Comparison of ENCODE assay signal across 8 mouse cellular contexts in the genomic region with DNA sequence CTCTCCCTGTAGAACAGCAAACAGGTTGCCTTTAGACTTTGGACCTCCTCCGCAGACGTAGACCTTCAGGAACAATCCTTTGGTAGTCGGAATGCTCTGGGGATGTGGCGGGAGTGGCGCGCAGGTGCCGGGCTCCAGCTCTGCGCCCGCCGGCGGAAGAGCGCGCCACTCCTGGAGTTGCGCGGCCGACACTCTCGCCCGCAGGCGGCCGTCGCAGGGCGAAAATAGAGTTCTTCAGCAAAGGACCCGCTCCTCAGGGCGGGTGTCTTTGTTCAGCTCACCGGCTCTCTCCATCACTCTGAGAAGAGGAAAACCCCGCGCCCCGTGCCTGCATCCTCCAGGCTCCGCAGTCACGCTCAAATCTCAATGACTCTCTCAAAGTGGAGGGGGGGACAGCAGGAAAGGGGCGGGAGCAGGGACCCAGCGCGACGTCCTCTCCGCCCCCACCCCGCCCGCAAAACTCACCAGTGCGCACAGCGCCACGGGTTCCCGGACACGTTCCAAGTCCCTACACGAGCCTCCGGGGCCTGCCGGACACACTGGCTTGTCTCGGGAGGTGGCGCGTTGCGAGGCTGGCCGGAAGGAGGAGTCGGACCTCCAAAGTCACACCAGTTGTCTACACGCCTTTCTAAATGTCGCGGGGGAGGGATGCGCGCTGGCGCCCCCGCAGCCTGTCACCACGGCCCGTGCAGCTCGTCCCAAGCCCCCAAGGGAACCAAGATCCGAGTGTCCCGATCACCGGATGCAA. TPM values are rescaled to one million over a fixed set of nuclear protein-coding genes. Genes with fewer than 3 reads are reported as not detected.
DNase-seq lines count a peak whose midpoint lies in the region; ATAC-seq and TF ChIP-seq lines count a peak whose summit lies in the region.

No protein-coding gene starts in this region.

- H3K4me1 ChIP-seq in forebrain, embryonic 14.5 days (ENCODE audit: control insufficient read depth, insufficient read depth, low read length): peaks cover 3% of the 10 kb centered on the region; the same call in 1 of the 2 replicates
- H3K4me1 ChIP-seq in midbrain, embryonic 10.5 days: peaks cover 22% of the 10 kb centered on the region
- peaks cover 17% of the 10 kb centered on the region for H3K4me1 ChIP-seq in stomach, embryonic 15.5 days

- under 1% methylated on average over 64 of the region's 64 CpGs for WGBS in forebrain, embryonic 14.5 days
- under 1% methylated on average over 64 of the region's 64 CpGs for WGBS in midbrain, embryonic 10.5 days
- under 1% methylated on average over 64 of the region's 64 CpGs for WGBS in stomach, embryonic 15.5 days

- no peaks in the 10 kb centered on the region for H3K36me3 ChIP-seq in forebrain, embryonic 14.5 days (ENCODE audit: control insufficient read depth, insufficient read depth, low read length)
- no peaks in the 10 kb centered on the region for H3K36me3 ChIP-seq in midbrain, embryonic 10.5 days
- H3K36me3 ChIP-seq in stomach, embryonic 15.5 days: no peaks in the 10 kb centered on the region

- no peaks in the 10 kb centered on the region for H3K9me3 ChIP-seq in forebrain, embryonic 14.5 days (replicated peaks; ENCODE audit: control insufficient read depth, low read length)
- H3K9me3 ChIP-seq in midbrain, embryonic 10.5 days (replicated peaks): no peaks in the 10 kb centered on the region
- H3K9me3 ChIP-seq in stomach, embryonic 15.5 days: no peaks in the 10 kb centered on the region

- peak overlapping the region; percentile 70 for H3K4me3 ChIP-seq in forebrain, embryonic 14.5 days (ENCODE audit: low read depth, low read length)
- H3K4me3 ChIP-seq in midbrain, embryonic 10.5 days: peak overlapping the region; percentile 66
- peak overlapping the region; percentile 56 for H3K4me3 ChIP-seq in stomach, embryonic 15.5 days (replicated peaks)

- 0 out of 2 replicates have a peak, but pooled peaks have one; percentile 10 for TF ChIP-seq POLR2A in brain, embryonic 14.5 days (IDR thresholded peaks at IDR 0.05; ENCODE audit: borderline replicate concordance, extremely low read depth, insufficient read depth, insufficient read length, poor library complexity, severe bottlenecking)

- H3K9ac ChIP-seq in forebrain, embryonic 14.5 days (ENCODE audit: low read length): peak overlapping the region; percentile 77
- peak overlapping the region; percentile 17; the same call in 1 of the 2 replicates for H3K9ac ChIP-seq in stomach, embryonic 15.5 days

- intact Hi-C loops in heart, postnatal 25 days (cut with DNase I): loop anchor here (5.0 to 10.0 kb wide), 2 partner anchors 118 to 150 kb away; no protein-coding TSS in a partner anchor

- peak; percentile 53 for DNase-seq in NIH3T3 (ENCODE audit: low read depth)
- peak; percentile 64 for DNase-seq in brain, embryonic 14.5 days (ENCODE audit: low read depth)
- DNase-seq in forebrain, embryonic 14.5 days (ENCODE audit: low spot score): peak; percentile 54
- peak; percentile 27 for DNase-seq in heart, postnatal 25 days (ENCODE audit: low spot score)
- peak; percentile 46 to 66 for DNase-seq in layer of hippocampus, postnatal 36 days
- DNase-seq in midbrain, embryonic 10.5 days (ENCODE audit: low spot score): peak; percentile 65

- H3K4me2 ChIP-seq in forebrain, embryonic 14.5 days (ENCODE audit: low read length): peak overlapping the region; percentile 88
- peak overlapping the region; percentile 90 for H3K4me2 ChIP-seq in stomach, embryonic 15.5 days

- peaks cover 9% of the 10 kb centered on the region for H3K27me3 ChIP-seq in forebrain, embryonic 14.5 days (replicated peaks; ENCODE audit: control insufficient read depth, insufficient read depth, low read length)
- H3K27me3 ChIP-seq in midbrain, embryonic 10.5 days (ENCODE audit: low read depth, poor library complexity, severe bottlenecking): peaks cover 45% of the 10 kb centered on the region
- H3K27me3 ChIP-seq in stomach, embryonic 15.5 days (replicated peaks): peaks cover 22% of the 10 kb centered on the region

- TF ChIP-seq CTCF in brain, embryonic 14.5 days (IDR thresholded peaks at IDR 0.05; ENCODE audit: borderline replicate concordance, extremely low read depth, insufficient read depth, insufficient read length): no peak

- ATAC-seq in forebrain, embryonic 14.5 days: peak; percentile 60
- peak; percentile 47; the same call in 1 of the 2 replicates for ATAC-seq in stomach, embryonic 15.5 days (ENCODE audit: insufficient read depth, low FRiP score, low read depth)
- no peak for ATAC-seq in megakaryocyte, adult 5-6 weeks (ENCODE audit: poor library complexity, severe bottlenecking)

- H3K27ac ChIP-seq in forebrain, embryonic 14.5 days (ENCODE audit: low read depth, low read length): peak overlapping the region; percentile 86
- peak overlapping the region; percentile 84 for H3K27ac ChIP-seq in midbrain, embryonic 10.5 days (replicated peaks)
- peak overlapping the region; percentile 64; the same call in 1 of the 2 replicates for H3K27ac ChIP-seq in stomach, embryonic 15.5 days

RNA-seq across cellular contexts. Expression of gene Galnt17, which starts 1.2 kb away (rescaled TPM):
- 11.7 and 15.3 TPM in 2 replicates for polyA plus RNA-seq in brain, embryonic 14.5 days (2012; rRNA removed)
- polyA plus RNA-seq in forebrain, embryonic 14.5 days (2014; fragmentation: Nextera tagmentation; extraction: Ambion mirVana): 3.6 and 7.2 TPM in 2 replicates
- 1 to 10 TPM; 3.4 to 3.6 TPM for total RNA-seq in heart, postnatal 25 days (2021)
- 100 to 1,000 TPM; 120 to 127 TPM for total RNA-seq in layer of hippocampus, postnatal 36 days (2021)
- 1.2 and 1.3 TPM in 2 replicates for polyA plus RNA-seq in midbrain, embryonic 10.5 days (2016; fragmentation: Nextera tagmentation; extraction: Ambion mirVana)
- 1.4 and 1.6 TPM in 2 replicates for polyA plus RNA-seq in stomach, embryonic 15.5 days (2015; fragmentation: Nextera tagmentation; extraction: Ambion mirVana)
- not detected in 2 replicates for total RNA-seq in megakaryocyte, adult 5-6 weeks (2015)
- total RNA-seq in megakaryocyte, adult 5-6 weeks (2017): not detected in 2 replicates
